Mouse (Mus musculus): ENCODE measurements around the gene Nrgn.

DNA sequence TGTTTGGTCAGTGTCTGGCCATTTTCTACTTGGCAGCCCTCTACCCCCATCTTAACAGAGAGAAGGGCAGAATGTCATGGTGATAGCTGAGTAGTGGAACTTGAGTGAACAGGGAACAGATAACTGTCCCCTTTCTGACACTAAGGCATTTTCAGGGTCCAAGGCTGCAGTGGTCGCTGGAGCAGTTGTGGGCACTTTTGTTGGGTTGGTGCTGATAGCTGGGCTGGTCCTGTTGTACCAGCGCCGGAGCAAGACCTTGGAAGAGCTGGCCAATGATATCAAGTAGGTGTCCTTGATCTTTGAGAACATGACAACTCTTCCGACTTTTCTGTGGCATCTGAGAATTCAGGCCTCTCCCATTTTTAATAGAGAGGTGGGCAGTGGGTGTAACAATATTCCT lies 15.9 kb downstream of the Nrgn start:
- no peak for TF ChIP-seq CTCF (IDR thresholded peaks at IDR 0.05; ENCODE audit: extremely low read depth, insufficient read depth, low read length)
- TF ChIP-seq POLR2A (IDR thresholded peaks at IDR 0.05; ENCODE audit: extremely low read depth, insufficient read depth, low read length): no peak
